Mouse (Mus musculus): ENCODE data around the gene Trpm3. TPM values are rescaled to one million over a fixed set of nuclear protein-coding genes. Genes with fewer than 3 reads are reported as not detected.

The Trpm3 gene
- polyA plus RNA-seq, 2 experiments, result 0.03 TPM; not detected in 1

DNA sequence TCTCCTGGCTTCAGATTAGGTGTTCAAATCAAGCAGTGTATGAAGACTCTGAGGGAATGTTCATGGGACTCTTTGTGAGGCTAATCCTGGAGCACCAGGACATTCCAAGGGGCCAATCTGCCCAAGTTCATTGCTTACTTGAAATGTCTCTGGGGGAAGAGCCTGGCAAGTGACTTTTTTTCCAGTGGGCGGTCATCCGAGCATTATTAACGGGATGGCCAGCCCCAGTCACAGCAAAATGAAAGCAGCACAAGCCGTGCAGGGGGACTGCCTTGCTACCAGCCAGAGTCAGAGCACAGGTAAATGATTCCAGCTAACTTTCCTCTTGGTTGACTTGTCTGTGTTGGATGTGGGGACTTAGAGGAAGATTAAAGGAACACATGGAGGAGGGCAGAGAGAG is 553.7 kb downstream of the Trpm3 start:
- DNase-seq (ENCODE audit: low read depth in 3 of 3, low spot score in 3 of 3) (no peak), ATAC-seq (ENCODE audit: insufficient read depth) (no peak)
- H3K9ac ChIP-seq (replicated peaks), result no peak overlapping the region
- H3K4me1 ChIP-seq (replicated peaks; ENCODE audit: control insufficient read depth in 2 of 2, insufficient read depth in 2 of 2, low read length in 1 of 2), result no peaks in the 10 kb centered on the region
- no peak overlapping the region for H3K4me2 ChIP-seq (ENCODE audit: low read depth)
- H3K27me3 ChIP-seq (ENCODE audit: control insufficient read depth, insufficient read depth, low read length), result no peaks in the 10 kb centered on the region
- 60% methylated on average over 4 of the region's 4 CpGs for WGBS (ENCODE audit: insufficient replicate concordance)
- no peak overlapping the region for H3K4me3 ChIP-seq (ENCODE audit: insufficient read depth in 1 of 2, low read depth in 2 of 2, low read length in 2 of 2)
- H3K9me3 ChIP-seq (ENCODE audit: control insufficient read depth, low read length), result no peaks in the 10 kb centered on the region
- TF ChIP-seq CTCF (IDR thresholded peaks at IDR 0.05; ENCODE audit: low read depth) (no peak), EP300 (IDR thresholded peaks at IDR 0.05; ENCODE audit: low read depth) (no peak)
- H3K36me3 ChIP-seq (replicated peaks; ENCODE audit: control insufficient read depth, insufficient read depth, low read depth), result no peaks in the 10 kb centered on the region
- no peak overlapping the region for H3K27ac ChIP-seq

GRCm38 (mm10) chr19:22692956-22693355 is 554.1 kb downstream of the Trpm3 start:
- H3K4me3 ChIP-seq (ENCODE audit: insufficient read depth in 1 of 2, low read depth in 2 of 2, low read length in 2 of 2), result no peak overlapping the region
- no peaks in the 10 kb centered on the region for H3K4me1 ChIP-seq (replicated peaks; ENCODE audit: control insufficient read depth in 2 of 2, insufficient read depth in 2 of 2, low read length in 1 of 2)
- WGBS (ENCODE audit: insufficient replicate concordance), result 57% methylated on average over 5 of the region's 5 CpGs
- no peak overlapping the region for H3K27ac ChIP-seq
- H3K9me3 ChIP-seq (ENCODE audit: control insufficient read depth, low read length), result no peaks in the 10 kb centered on the region
- DNase-seq (ENCODE audit: low read depth in 3 of 3, low spot score in 3 of 3) (no peak), ATAC-seq (ENCODE audit: insufficient read depth) (no peak)
- TF ChIP-seq EP300 (IDR thresholded peaks at IDR 0.05; ENCODE audit: low read depth) (no peak), CTCF (IDR thresholded peaks at IDR 0.05; ENCODE audit: low read depth) (no peak)
- no peaks in the 10 kb centered on the region for H3K36me3 ChIP-seq (replicated peaks; ENCODE audit: control insufficient read depth, insufficient read depth, low read depth)
- H3K9ac ChIP-seq (replicated peaks), result no peak overlapping the region
- H3K4me2 ChIP-seq (ENCODE audit: low read depth), result no peak overlapping the region
- no peaks in the 10 kb centered on the region for H3K27me3 ChIP-seq (ENCODE audit: control insufficient read depth, insufficient read depth, low read length)

GRCm38 (mm10) chr19:22695423-22695822 is 556.6 kb downstream of the Trpm3 start:
- no peaks in the 10 kb centered on the region for H3K36me3 ChIP-seq (replicated peaks; ENCODE audit: control insufficient read depth, insufficient read depth, low read depth)
- H3K4me1 ChIP-seq (replicated peaks; ENCODE audit: control insufficient read depth in 2 of 2, insufficient read depth in 2 of 2, low read length in 1 of 2), result no peaks in the 10 kb centered on the region
- no peak for TF ChIP-seq CTCF (IDR thresholded peaks at IDR 0.05; ENCODE audit: low read depth)
- TF ChIP-seq EP300 (IDR thresholded peaks at IDR 0.05; ENCODE audit: low read depth), result no peak
- no peak overlapping the region for H3K9ac ChIP-seq (replicated peaks)
- 59% methylated on average over 2 of the region's 2 CpGs for WGBS (ENCODE audit: insufficient replicate concordance)
- ATAC-seq (ENCODE audit: insufficient read depth) (no peak), DNase-seq (ENCODE audit: low read depth in 3 of 3, low spot score in 3 of 3) (no peak)
- H3K9me3 ChIP-seq (ENCODE audit: control insufficient read depth, low read length), result no peaks in the 10 kb centered on the region
- H3K27ac ChIP-seq, result no peak overlapping the region
- H3K27me3 ChIP-seq (ENCODE audit: control insufficient read depth, insufficient read depth, low read length), result no peaks in the 10 kb centered on the region
- H3K4me2 ChIP-seq (ENCODE audit: low read depth), result no peak overlapping the region
- no peak overlapping the region for H3K4me3 ChIP-seq (ENCODE audit: insufficient read depth in 1 of 2, low read depth in 2 of 2, low read length in 2 of 2)

DNA sequence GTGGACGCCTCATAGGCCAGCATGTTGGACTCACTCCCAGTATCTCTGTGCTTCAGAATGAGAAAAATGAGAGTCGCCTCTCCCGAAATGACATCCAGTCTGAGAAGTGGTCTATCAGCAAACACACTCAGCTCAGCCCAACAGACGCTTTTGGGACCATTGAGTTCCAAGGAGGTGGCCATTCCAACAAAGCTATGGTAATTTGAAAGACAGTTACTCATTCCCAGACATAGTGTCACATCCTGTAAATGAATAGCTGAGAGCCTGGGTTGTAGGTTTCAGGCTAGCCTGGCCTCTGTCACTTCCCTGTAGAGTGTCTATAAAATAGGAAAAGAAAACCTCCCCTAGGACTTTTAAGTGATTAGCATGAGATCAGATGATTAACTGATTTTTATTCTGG is 559.9 kb downstream of the Trpm3 start:
- ATAC-seq (ENCODE audit: insufficient read depth) (no peak), DNase-seq (ENCODE audit: low read depth in 3 of 3, low spot score in 3 of 3) (no peak)
- Histone ChIP-seq H3K36me3 (replicated peaks; ENCODE audit: control insufficient read depth, insufficient read depth, low read depth) (no peaks in the 10 kb centered on the region), H3K4me1 (replicated peaks; ENCODE audit: control insufficient read depth in 2 of 2, insufficient read depth in 2 of 2, low read length in 1 of 2) (no peaks in the 10 kb centered on the region), H3K4me2 (ENCODE audit: low read depth) (no peak overlapping the region), H3K4me3 (ENCODE audit: insufficient read depth in 1 of 2, low read depth in 2 of 2, low read length in 2 of 2) (no peak overlapping the region), H3K9ac (replicated peaks) (no peak overlapping the region), H3K9me3 (ENCODE audit: control insufficient read depth, low read length) (no peaks in the 10 kb centered on the region), H3K27ac (no peak overlapping the region), H3K27me3 (ENCODE audit: control insufficient read depth, insufficient read depth, low read length) (no peaks in the 10 kb centered on the region)
- WGBS (ENCODE audit: insufficient replicate concordance), result 55% methylated on average over 4 of the region's 4 CpGs
- TF ChIP-seq EP300 (IDR thresholded peaks at IDR 0.05; ENCODE audit: low read depth) (no peak), CTCF (IDR thresholded peaks at IDR 0.05; ENCODE audit: low read depth) (no peak)

- DNase-seq (ENCODE audit: low read depth in 3 of 3, low spot score in 3 of 3) (no peak), ATAC-seq (ENCODE audit: insufficient read depth) (no peak)
These were observed 562.2 kb downstream of the Trpm3 start for GRCm38 (mm10) chr19:22700871-22701651.

More at GRCm38 (mm10) chr19:22700871-22701651, 562.2 kb downstream of the Trpm3 start:
- Histone ChIP-seq H3K4me2 (ENCODE audit: low read depth) (no peak overlapping the region), H3K27ac (no peak overlapping the region), H3K27me3 (ENCODE audit: control insufficient read depth, insufficient read depth, low read length) (no peaks in the 10 kb centered on the region), H3K36me3 (replicated peaks; ENCODE audit: control insufficient read depth, insufficient read depth, low read depth) (no peaks in the 10 kb centered on the region), H3K9me3 (ENCODE audit: control insufficient read depth, low read length) (no peaks in the 10 kb centered on the region), H3K9ac (replicated peaks) (no peak overlapping the region), H3K4me1 (replicated peaks; ENCODE audit: control insufficient read depth in 2 of 2, insufficient read depth in 2 of 2, low read length in 1 of 2) (no peaks in the 10 kb centered on the region), H3K4me3 (ENCODE audit: insufficient read depth in 1 of 2, low read depth in 2 of 2, low read length in 2 of 2) (no peak overlapping the region)
- TF ChIP-seq EP300 (IDR thresholded peaks at IDR 0.05; ENCODE audit: low read depth) (no peak), CTCF (IDR thresholded peaks at IDR 0.05; ENCODE audit: low read depth) (no peak)
- 50% methylated on average over 5 of the region's 5 CpGs for WGBS (ENCODE audit: insufficient replicate concordance)
